Mouse (Mus musculus): Measurements from ENCODE around the gene Gjb1.

Gjb1 gene

GRCm38 (mm10) chrX:101384439-101385137, 8.4 kb downstream of the Gjb1 start:
- no peaks in the 10 kb centered on the region for H3K9me3 ChIP-seq (ENCODE audit: low read length)
- no peaks in the 10 kb centered on the region for H3K36me3 ChIP-seq (ENCODE audit: insufficient read depth, low read length)
- peak overlapping the region; percentile 69 for H3K4me3 ChIP-seq (replicated peaks; ENCODE audit: low read length)
- TF ChIP-seq CTCF (conservative IDR thresholded peaks at IDR 0.05; ENCODE audit: low read length) (no peak), POU5F1 (IDR thresholded peaks at IDR 0.05; ENCODE audit: borderline replicate concordance, low read length) (no peak), NANOG (IDR thresholded peaks at IDR 0.05; ENCODE audit: borderline replicate concordance, low read length) (no peak)
- no peaks in the 10 kb centered on the region for H3K27me3 ChIP-seq (ENCODE audit: insufficient read depth, low read length)
- peaks cover 76% of the 10 kb centered on the region for H3K4me1 ChIP-seq (replicated peaks; ENCODE audit: low read depth, low read length)

- Histone ChIP-seq H3K27me3 (ENCODE audit: insufficient read depth, low read length) (no peaks in the 10 kb centered on the region), H3K36me3 (ENCODE audit: insufficient read depth, low read length) (no peaks in the 10 kb centered on the region), H3K9me3 (ENCODE audit: low read length) (no peaks in the 10 kb centered on the region), H3K4me1 (replicated peaks; ENCODE audit: low read depth, low read length) (peaks cover 76% of the 10 kb centered on the region), H3K4me3 (replicated peaks; ENCODE audit: low read length) (no peak overlapping the region)
- TF ChIP-seq CTCF (conservative IDR thresholded peaks at IDR 0.05; ENCODE audit: low read length), result no peak
- no peak for TF ChIP-seq POU5F1 (IDR thresholded peaks at IDR 0.05; ENCODE audit: borderline replicate concordance, low read length)
- no peak for TF ChIP-seq NANOG (IDR thresholded peaks at IDR 0.05; ENCODE audit: borderline replicate concordance, low read length)
Measured at GRCm38 (mm10) chrX:101386222-101386621, 10.0 kb downstream of the Gjb1 start.

- Histone ChIP-seq H3K9me3 (ENCODE audit: low read length) (no peaks in the 10 kb centered on the region), H3K4me1 (replicated peaks; ENCODE audit: low read depth, low read length) (peaks cover 71% of the 10 kb centered on the region)
- no peak for TF ChIP-seq CTCF (conservative IDR thresholded peaks at IDR 0.05; ENCODE audit: low read length)
Measured at GRCm38 (mm10) chrX:101388866-101389537, 12.8 kb downstream of the Gjb1 start.

GRCm38 (mm10) chrX:101394341-101394740, 18.2 kb downstream of the Gjb1 start:
- Histone ChIP-seq H3K36me3 (ENCODE audit: insufficient read depth, low read length) (no peaks in the 10 kb centered on the region), H3K27me3 (ENCODE audit: insufficient read depth, low read length) (no peaks in the 10 kb centered on the region)

More at GRCm38 (mm10) chrX:101388866-101389537, 12.8 kb downstream of the Gjb1 start:
- Histone ChIP-seq H3K4me3 (replicated peaks; ENCODE audit: low read length) (no peak overlapping the region), H3K36me3 (ENCODE audit: insufficient read depth, low read length) (no peaks in the 10 kb centered on the region), H3K27me3 (ENCODE audit: insufficient read depth, low read length) (no peaks in the 10 kb centered on the region)

GRCm38 (mm10) chrX:101396459-101396858, 20.3 kb downstream of the Gjb1 start:
- H3K9me3 ChIP-seq (ENCODE audit: low read length), result no peaks in the 10 kb centered on the region
- TF ChIP-seq NANOG (IDR thresholded peaks at IDR 0.05; ENCODE audit: borderline replicate concordance, low read length) (peak; percentile 94), CTCF (conservative IDR thresholded peaks at IDR 0.05; ENCODE audit: low read length) (no peak)
- no peaks in the 10 kb centered on the region for H3K27me3 ChIP-seq (ENCODE audit: insufficient read depth, low read length)
- no peaks in the 10 kb centered on the region for H3K36me3 ChIP-seq (ENCODE audit: insufficient read depth, low read length)
- peaks cover 61% of the 10 kb centered on the region for H3K4me1 ChIP-seq (replicated peaks; ENCODE audit: low read depth, low read length)
- no peak overlapping the region for H3K4me3 ChIP-seq (replicated peaks; ENCODE audit: low read length)

More at GRCm38 (mm10) chrX:101394341-101394740, 18.2 kb downstream of the Gjb1 start:
- Histone ChIP-seq H3K9me3 (ENCODE audit: low read length) (no peaks in the 10 kb centered on the region), H3K4me3 (replicated peaks; ENCODE audit: low read length) (no peak overlapping the region), H3K4me1 (replicated peaks; ENCODE audit: low read depth, low read length) (peaks cover 74% of the 10 kb centered on the region)
- TF ChIP-seq POU5F1 (IDR thresholded peaks at IDR 0.05; ENCODE audit: borderline replicate concordance, low read length), result no peak
- TF ChIP-seq CTCF (conservative IDR thresholded peaks at IDR 0.05; ENCODE audit: low read length), result no peak
- no peak for TF ChIP-seq NANOG (IDR thresholded peaks at IDR 0.05; ENCODE audit: borderline replicate concordance, low read length)

GRCm38 (mm10) chrX:101418946-101419724, 43.0 kb downstream of the Gjb1 start:
- no peaks in the 10 kb centered on the region for H3K27me3 ChIP-seq (ENCODE audit: insufficient read depth, low read length)
- no peaks in the 10 kb centered on the region for H3K9me3 ChIP-seq (ENCODE audit: low read length)
- TF ChIP-seq NANOG (IDR thresholded peaks at IDR 0.05; ENCODE audit: borderline replicate concordance, low read length), result no peak
- TF ChIP-seq POU5F1 (IDR thresholded peaks at IDR 0.05; ENCODE audit: borderline replicate concordance, low read length), result no peak
- no peak for TF ChIP-seq CTCF (conservative IDR thresholded peaks at IDR 0.05; ENCODE audit: low read length)

GRCm38 (mm10) chrX:101419725-101420699, 43.8 kb downstream of the Gjb1 start:
- Histone ChIP-seq H3K27me3 (ENCODE audit: insufficient read depth, low read length) (no peaks in the 10 kb centered on the region), H3K36me3 (ENCODE audit: insufficient read depth, low read length) (peaks cover 28% of the 10 kb centered on the region), H3K9me3 (ENCODE audit: low read length) (no peaks in the 10 kb centered on the region), H3K4me1 (replicated peaks; ENCODE audit: low read depth, low read length) (peaks cover 49% of the 10 kb centered on the region), H3K4me3 (replicated peaks; ENCODE audit: low read length) (peak overlapping the region; percentile 85)
- TF ChIP-seq CTCF (conservative IDR thresholded peaks at IDR 0.05; ENCODE audit: low read length) (no peak), NANOG (IDR thresholded peaks at IDR 0.05; ENCODE audit: borderline replicate concordance, low read length) (no peak), POU5F1 (IDR thresholded peaks at IDR 0.05; ENCODE audit: borderline replicate concordance, low read length) (no peak)

More at GRCm38 (mm10) chrX:101418946-101419724, 43.0 kb downstream of the Gjb1 start:
- peaks cover 50% of the 10 kb centered on the region for H3K4me1 ChIP-seq (replicated peaks; ENCODE audit: low read depth, low read length)
- peak overlapping the region; percentile 85 for H3K4me3 ChIP-seq (replicated peaks; ENCODE audit: low read length)
- peaks cover 37% of the 10 kb centered on the region for H3K36me3 ChIP-seq (ENCODE audit: insufficient read depth, low read length)
